Mouse (Mus musculus) testis, adult 2 months (tissue): ENCODE results near the gene Tpk1. TPM values are rescaled to one million over a fixed set of nuclear protein-coding genes. Genes with fewer than 3 reads are reported as not detected.

Experiments used
- H3K27ac ChIP-seq: fragments of 200-500 bp; 2 replicates; pipeline ENCODE4 v1.5.1; 2012; ENCODE audit warnings: low read depth, low read length; ENCODE audit not compliant: control insufficient read depth, insufficient read depth
- H3K27me3 ChIP-seq: fragments of 200-500 bp; 2 replicates; pipeline ENCODE4 v1.6.1; 2012; ENCODE audit warnings: mild to moderate bottlenecking, low read length, moderate library complexity; ENCODE audit not compliant: control insufficient read depth, insufficient read depth
- H3K36me3 ChIP-seq: fragments of 200-500 bp; 2 replicates; pipeline ENCODE4 v1.6.1; 2012; ENCODE audit warnings: mild to moderate bottlenecking, low read length; ENCODE audit not compliant: control insufficient read depth, insufficient read depth
- H3K4me1 ChIP-seq: fragments of 200-500 bp; 2 replicates; pipeline ENCODE4 v1.6.1; 2012; ENCODE audit warnings: low read length; ENCODE audit not compliant: control insufficient read depth, insufficient read depth
- H3K4me3 ChIP-seq: fragments of 200-500 bp; 2 replicates; pipeline ENCODE4 v1.5.1; 2012; ENCODE audit warnings: low read depth, mild to moderate bottlenecking, low read length, moderate library complexity, mixed read lengths; ENCODE audit not compliant: control insufficient read depth
- CTCF ChIP-seq: fragments of 200-500 bp; IDR thresholded peaks from 2 replicates; pipeline ENCODE4 v1.5.1; 2012; ENCODE audit warnings: low read depth, mild to moderate bottlenecking, inconsistent platforms, low read length, moderate library complexity; ENCODE audit not compliant: control insufficient read depth, insufficient read depth, insufficient replicate concordance
- POLR2A ChIP-seq: fragments of 200-500 bp; IDR thresholded peaks from 2 replicates; pipeline ENCODE4 v1.6.1; 2012; ENCODE audit warnings: low read depth, mild to moderate bottlenecking, inconsistent platforms, low read length, moderate library complexity; ENCODE audit not compliant: control insufficient read depth
- polyA plus RNA-seq: library from polyadenylated mRNA; depleted of rRNA; stranded (reverse); fragments of >200 nt; gene quantifications from 2 replicates; pipeline ENCODE4 v1.2.3, GENCODE M21; 2012

Gene Tpk1
- polyA plus RNA-seq, 1 experiment, result 1.7 TPM

- Histone ChIP-seq H3K27me3 (no peaks in the 10 kb centered on the region), H3K4me3 (no peak overlapping the region), H3K36me3 (no peaks in the 10 kb centered on the region), H3K27ac (no peak overlapping the region), H3K4me1 (no peaks in the 10 kb centered on the region)
- no peak for TF ChIP-seq CTCF
- no peak for TF ChIP-seq POLR2A
Measured at GRCm38 (mm10) chr6:43590841-43591541, 75.1 kb downstream of the Tpk1 start.

- TF ChIP-seq CTCF, result no peak
- TF ChIP-seq POLR2A, result no peak
- Histone ChIP-seq H3K4me1 (no peaks in the 10 kb centered on the region), H3K36me3 (no peaks in the 10 kb centered on the region), H3K27ac (no peak overlapping the region), H3K4me3 (no peak overlapping the region), H3K27me3 (no peaks in the 10 kb centered on the region)
Measured at GRCm38 (mm10) chr6:43585274-43585673, 80.8 kb downstream of the Tpk1 start.

GRCm38 (mm10) chr6:43581809-43582208 is 84.3 kb downstream of the Tpk1 start:
- H3K4me1 ChIP-seq, result no peaks in the 10 kb centered on the region
- no peak overlapping the region for H3K27ac ChIP-seq
- TF ChIP-seq CTCF, result no peak
- no peak for TF ChIP-seq POLR2A
- no peak overlapping the region for H3K4me3 ChIP-seq
- H3K36me3 ChIP-seq, result no peaks in the 10 kb centered on the region
- no peaks in the 10 kb centered on the region for H3K27me3 ChIP-seq

- Histone ChIP-seq H3K27ac (no peak overlapping the region), H3K4me1 (no peaks in the 10 kb centered on the region), H3K27me3 (no peaks in the 10 kb centered on the region), H3K36me3 (no peaks in the 10 kb centered on the region), H3K4me3 (no peak overlapping the region)
- no peak for TF ChIP-seq CTCF
Measured at GRCm38 (mm10) chr6:43567885-43568284, 98.2 kb downstream of the Tpk1 start.

GRCm38 (mm10) chr6:43562474-43562873 is 103.6 kb downstream of the Tpk1 start:
- H3K4me3 ChIP-seq, result no peak overlapping the region
- TF ChIP-seq POLR2A (no peak), CTCF (no peak)
- no peak overlapping the region for H3K27ac ChIP-seq
- H3K27me3 ChIP-seq, result no peaks in the 10 kb centered on the region
- H3K36me3 ChIP-seq, result no peaks in the 10 kb centered on the region
- no peaks in the 10 kb centered on the region for H3K4me1 ChIP-seq

GRCm38 (mm10) chr6:43551410-43551809 is 114.7 kb downstream of the Tpk1 start:
- H3K4me3 ChIP-seq, result no peak overlapping the region
- no peaks in the 10 kb centered on the region for H3K4me1 ChIP-seq
- no peaks in the 10 kb centered on the region for H3K36me3 ChIP-seq
- no peaks in the 10 kb centered on the region for H3K27me3 ChIP-seq
- no peak overlapping the region for H3K27ac ChIP-seq
- TF ChIP-seq CTCF, result no peak
- no peak for TF ChIP-seq POLR2A

- Histone ChIP-seq H3K4me3 (no peak overlapping the region), H3K36me3 (no peaks in the 10 kb centered on the region), H3K4me1 (no peaks in the 10 kb centered on the region), H3K27me3 (no peaks in the 10 kb centered on the region), H3K27ac (no peak overlapping the region)
- TF ChIP-seq POLR2A, result no peak
- TF ChIP-seq CTCF, result no peak
Measured at GRCm38 (mm10) chr6:43546537-43546936, 119.5 kb downstream of the Tpk1 start.

GRCm38 (mm10) chr6:43537252-43537870 is 128.7 kb downstream of the Tpk1 start:
- TF ChIP-seq POLR2A (no peak), CTCF (no peak)
- Histone ChIP-seq H3K36me3 (no peaks in the 10 kb centered on the region), H3K4me1 (no peaks in the 10 kb centered on the region), H3K27me3 (no peaks in the 10 kb centered on the region), H3K4me3 (no peak overlapping the region), H3K27ac (no peak overlapping the region)
